Mouse (Mus musculus): Measurements from ENCODE around the gene Krtap28-13. TPM values are rescaled to one million over a fixed set of nuclear protein-coding genes. Genes with fewer than 3 reads are reported as not detected.

The Krtap28-13 gene
- polyA plus RNA-seq, 1 experiment from 2014 or later: not detected

GRCm38 (mm10) chr1:83058481-83058880, 2.2 kb upstream of the Krtap28-13 start:
- Histone ChIP-seq H3K9ac (no peak overlapping the region), H3K27ac (no peak overlapping the region), H3K9me3 (no peaks in the 10 kb centered on the region), H3K4me2 (replicated peaks) (no peak overlapping the region), H3K36me3 (no peaks in the 10 kb centered on the region), H3K4me3 (no peak overlapping the region), H3K27me3 (replicated peaks) (no peaks in the 10 kb centered on the region), H3K4me1 (no peaks in the 10 kb centered on the region)
- WGBS: 69% methylated on average over 1 of the region's 1 CpGs
- ATAC-seq (ENCODE audit: low FRiP score, low read depth): no peak

- Histone ChIP-seq H3K27me3 (replicated peaks) (no peaks in the 10 kb centered on the region), H3K9me3 (no peaks in the 10 kb centered on the region), H3K9ac (no peak within 1 kb of the TSS), H3K4me2 (replicated peaks) (no peak within 1 kb of the TSS), H3K4me3 (no peak within 1 kb of the TSS), H3K4me1 (no peaks in the 10 kb centered on the region), H3K36me3 (no peaks in the 10 kb centered on the region), H3K27ac (no peak within 1 kb of the TSS)
- WGBS: 90% methylated on average over 9 of the region's 9 CpGs
- no peak for ATAC-seq (ENCODE audit: low FRiP score, low read depth)
Measured at GRCm38 (mm10) chr1:83059278-83059677, 1.5 kb upstream of the Krtap28-13 start, which contains the start of gene A030005K14Rik. Gene A030005K14Rik, minus strand, starts transcription at chr1:83059378.

GRCm38 (mm10) chr1:83064851-83065250, 4.1 kb downstream of the Krtap28-13 start:
- Histone ChIP-seq H3K9ac (no peak overlapping the region), H3K36me3 (no peaks in the 10 kb centered on the region), H3K27ac (no peak overlapping the region), H3K4me2 (replicated peaks) (no peak overlapping the region), H3K9me3 (no peaks in the 10 kb centered on the region), H3K4me1 (no peaks in the 10 kb centered on the region), H3K27me3 (replicated peaks) (no peaks in the 10 kb centered on the region), H3K4me3 (no peak overlapping the region)
- ATAC-seq (ENCODE audit: low FRiP score, low read depth): no peak
- 29% methylated on average over 3 of the region's 3 CpGs for WGBS

- ATAC-seq (ENCODE audit: low FRiP score, low read depth): no peak
- Histone ChIP-seq H3K27ac (no peak overlapping the region), H3K9ac (no peak overlapping the region), H3K27me3 (replicated peaks) (no peaks in the 10 kb centered on the region), H3K36me3 (no peaks in the 10 kb centered on the region), H3K9me3 (no peaks in the 10 kb centered on the region), H3K4me1 (no peaks in the 10 kb centered on the region), H3K4me3 (no peak overlapping the region), H3K4me2 (replicated peaks) (no peak overlapping the region)
- WGBS: 90% methylated on average over 4 of the region's 4 CpGs
Measured at GRCm38 (mm10) chr1:83066577-83066976, 5.8 kb downstream of the Krtap28-13 start.

GRCm38 (mm10) chr1:83067205-83067604, 6.5 kb downstream of the Krtap28-13 start:
- no peaks in the 10 kb centered on the region for H3K9me3 ChIP-seq
- 91% methylated on average over 10 of the region's 10 CpGs for WGBS
- H3K36me3 ChIP-seq: no peaks in the 10 kb centered on the region
- no peaks in the 10 kb centered on the region for H3K27me3 ChIP-seq (replicated peaks)
- H3K9ac ChIP-seq: no peak overlapping the region
- no peaks in the 10 kb centered on the region for H3K4me1 ChIP-seq
- no peak overlapping the region for H3K4me2 ChIP-seq (replicated peaks)
- H3K4me3 ChIP-seq: no peak overlapping the region
- H3K27ac ChIP-seq: no peak overlapping the region
- no peak for ATAC-seq (ENCODE audit: low FRiP score, low read depth)

GRCm38 (mm10) chr1:83075526-83076189, 14.9 kb downstream of the Krtap28-13 start:
- H3K4me2 ChIP-seq (replicated peaks): peak overlapping the region; percentile 30
- no peak overlapping the region for H3K9ac ChIP-seq
- peak; percentile 17; the same call in 1 of the 2 replicates for ATAC-seq (ENCODE audit: low FRiP score, low read depth)
- no peaks in the 10 kb centered on the region for H3K27me3 ChIP-seq (replicated peaks)
- no peak overlapping the region for H3K27ac ChIP-seq
- 41% methylated on average over 15 of the region's 15 CpGs for WGBS
- no peak overlapping the region for H3K4me3 ChIP-seq
- no peaks in the 10 kb centered on the region for H3K9me3 ChIP-seq
- no peaks in the 10 kb centered on the region for H3K36me3 ChIP-seq
- no peaks in the 10 kb centered on the region for H3K4me1 ChIP-seq

- Histone ChIP-seq H3K4me2 (replicated peaks) (peak overlapping the region; percentile 30), H3K9ac (no peak overlapping the region), H3K36me3 (no peaks in the 10 kb centered on the region), H3K4me3 (no peak overlapping the region), H3K27ac (no peak overlapping the region), H3K27me3 (replicated peaks) (no peaks in the 10 kb centered on the region), H3K9me3 (no peaks in the 10 kb centered on the region), H3K4me1 (no peaks in the 10 kb centered on the region)
- ATAC-seq (ENCODE audit: low FRiP score, low read depth): peak; percentile 81; the same call in 1 of the 2 replicates
- 48% methylated on average over 11 of the region's 11 CpGs for WGBS
Measured at GRCm38 (mm10) chr1:83076190-83076917, 15.6 kb downstream of the Krtap28-13 start.

GRCm38 (mm10) chr1:83077016-83077415, 16.3 kb downstream of the Krtap28-13 start:
- Histone ChIP-seq H3K9ac (no peak overlapping the region), H3K4me2 (replicated peaks) (no peak overlapping the region), H3K4me1 (no peaks in the 10 kb centered on the region), H3K27ac (no peak overlapping the region), H3K4me3 (no peak overlapping the region), H3K9me3 (no peaks in the 10 kb centered on the region), H3K36me3 (no peaks in the 10 kb centered on the region), H3K27me3 (replicated peaks) (no peaks in the 10 kb centered on the region)
- 82% methylated on average over 6 of the region's 6 CpGs for WGBS
- ATAC-seq (ENCODE audit: low FRiP score, low read depth): no peak

- 91% methylated on average over 2 of the region's 2 CpGs for WGBS
- no peak overlapping the region for H3K4me2 ChIP-seq (replicated peaks)
- no peak overlapping the region for H3K9ac ChIP-seq
- no peak overlapping the region for H3K4me3 ChIP-seq
- no peak overlapping the region for H3K27ac ChIP-seq
- no peak for ATAC-seq (ENCODE audit: low FRiP score, low read depth)
- H3K9me3 ChIP-seq: no peaks in the 10 kb centered on the region
- H3K36me3 ChIP-seq: no peaks in the 10 kb centered on the region
- H3K27me3 ChIP-seq (replicated peaks): no peaks in the 10 kb centered on the region
- no peaks in the 10 kb centered on the region for H3K4me1 ChIP-seq
Measured at GRCm38 (mm10) chr1:83084790-83085189, 24.1 kb downstream of the Krtap28-13 start.

- H3K36me3 ChIP-seq: no peaks in the 10 kb centered on the region
- H3K27ac ChIP-seq: no peak overlapping the region
- H3K9ac ChIP-seq: no peak overlapping the region
- WGBS: 66% methylated on average over 3 of the region's 3 CpGs
- no peaks in the 10 kb centered on the region for H3K27me3 ChIP-seq (replicated peaks)
- H3K9me3 ChIP-seq: no peaks in the 10 kb centered on the region
- no peak for ATAC-seq (ENCODE audit: low FRiP score, low read depth)
- H3K4me3 ChIP-seq: no peak overlapping the region
- H3K4me1 ChIP-seq: no peaks in the 10 kb centered on the region
- no peak overlapping the region for H3K4me2 ChIP-seq (replicated peaks)
Measured at GRCm38 (mm10) chr1:83091268-83091667, 30.5 kb downstream of the Krtap28-13 start.

- Histone ChIP-seq H3K36me3 (no peaks in the 10 kb centered on the region), H3K27ac (no peak overlapping the region), H3K27me3 (replicated peaks) (no peaks in the 10 kb centered on the region), H3K9ac (no peak overlapping the region), H3K4me3 (no peak overlapping the region), H3K9me3 (no peaks in the 10 kb centered on the region), H3K4me1 (no peaks in the 10 kb centered on the region), H3K4me2 (replicated peaks) (no peak overlapping the region)
- no peak for ATAC-seq (ENCODE audit: low FRiP score, low read depth)
- 81% methylated on average over 4 of the region's 4 CpGs for WGBS
Measured at GRCm38 (mm10) chr1:83096935-83097334, 36.2 kb downstream of the Krtap28-13 start.

- 90% methylated on average over 2 of the region's 2 CpGs for WGBS
- no peak overlapping the region for H3K4me3 ChIP-seq
- ATAC-seq (ENCODE audit: low FRiP score, low read depth): no peak
- H3K4me2 ChIP-seq (replicated peaks): no peak overlapping the region
- H3K4me1 ChIP-seq: no peaks in the 10 kb centered on the region
- no peak overlapping the region for H3K27ac ChIP-seq
- H3K9me3 ChIP-seq: no peaks in the 10 kb centered on the region
- no peaks in the 10 kb centered on the region for H3K27me3 ChIP-seq (replicated peaks)
- no peak overlapping the region for H3K9ac ChIP-seq
- H3K36me3 ChIP-seq: no peaks in the 10 kb centered on the region
Measured at GRCm38 (mm10) chr1:83099160-83099559, 38.4 kb downstream of the Krtap28-13 start.

Measured in neural tube, embryonic 12.5 days (tissue).